In the genomic region with DNA sequence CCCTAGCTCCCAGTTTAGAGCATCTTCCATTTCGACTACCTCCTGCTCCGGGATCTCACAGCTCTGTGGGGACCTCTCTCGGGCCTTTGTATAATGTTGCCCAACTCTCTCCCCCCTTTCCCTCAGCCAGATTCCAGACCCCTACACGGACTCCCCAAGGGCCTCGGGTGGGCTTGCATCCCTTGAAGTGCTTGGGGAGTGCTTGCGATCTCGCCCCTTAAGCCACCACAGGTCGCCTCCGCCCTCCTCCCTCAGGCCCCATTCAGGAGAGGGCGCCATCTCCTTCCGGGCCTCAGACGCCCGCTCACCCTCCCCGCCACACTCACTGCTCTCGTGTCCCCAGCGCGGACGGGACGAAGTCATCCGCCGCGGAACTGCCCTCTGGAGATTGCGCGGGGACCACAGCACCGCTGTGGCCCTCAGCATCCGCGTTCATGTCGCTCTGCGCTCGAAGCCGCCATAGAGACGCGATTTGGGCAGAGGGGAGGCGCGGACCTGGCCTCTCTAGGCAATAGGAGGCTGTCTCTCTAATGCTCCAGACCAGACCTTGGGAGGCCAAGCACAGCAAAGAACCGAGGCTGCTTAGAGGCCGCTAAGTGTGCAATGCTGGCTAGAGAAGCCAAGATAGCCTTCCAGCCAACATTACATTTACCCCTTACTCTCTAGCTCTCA, we compare ENCODE assay signal across 7 mouse cellular contexts. TPM values are rescaled to one million over a fixed set of nuclear protein-coding genes. Genes with fewer than 3 reads are reported as not detected.
DNase-seq lines count a peak whose midpoint lies in the region; ATAC-seq lines count a peak whose summit lies in the region.

TSS of gene Eef1akmt2 (minus strand) at position 501 of the 672 bp plus-strand sequence.

- peak within 1 kb of the TSS; percentile 97 for H3K9ac ChIP-seq in intestine, embryonic 16.5 days (ENCODE audit: low read depth, low read length)
- peak within 1 kb of the TSS; percentile 95 for H3K9ac ChIP-seq in midbrain, embryonic 11.5 days (ENCODE audit: low read length)

- peak within 1 kb of the TSS; percentile 62 for H3K4me2 ChIP-seq in intestine, embryonic 16.5 days (ENCODE audit: low read depth, low read length)
- H3K4me2 ChIP-seq in midbrain, embryonic 11.5 days: peak within 1 kb of the TSS; percentile 66

- peak; percentile 98 for ATAC-seq in intestine, embryonic 16.5 days
- ATAC-seq in midbrain, embryonic 11.5 days (ENCODE audit: low FRiP score): peak; percentile 97

- no peaks in the 10 kb centered on the region for H3K27me3 ChIP-seq in intestine, embryonic 16.5 days (replicated peaks; ENCODE audit: control insufficient read depth, insufficient read depth, low read length)
- H3K27me3 ChIP-seq in midbrain, embryonic 11.5 days (ENCODE audit: control insufficient read depth, insufficient read depth, low read length): no peaks in the 10 kb centered on the region

- no peaks in the 10 kb centered on the region for H3K9me3 ChIP-seq in intestine, embryonic 16.5 days (ENCODE audit: control insufficient read depth, low read length)
- H3K9me3 ChIP-seq in midbrain, embryonic 11.5 days (ENCODE audit: control insufficient read depth, low read length): no peaks in the 10 kb centered on the region

- WGBS in intestine, embryonic 16.5 days: 1% methylated on average over 37 of the region's 37 CpGs
- WGBS in midbrain, embryonic 11.5 days: under 1% methylated on average over 37 of the region's 37 CpGs

- H3K4me3 ChIP-seq in intestine, embryonic 16.5 days (ENCODE audit: low read length): peak within 1 kb of the TSS; percentile 86
- peak within 1 kb of the TSS; percentile 68 for H3K4me3 ChIP-seq in midbrain, embryonic 11.5 days (ENCODE audit: low read depth, low read length)

- peak; percentile 69 to 70 for DNase-seq in adrenal gland, adult 18-20 months (ENCODE audit: low spot score in 2 of 2)
- peak; percentile 93 for DNase-seq in embryo, embryonic 11 days
- DNase-seq in gastrocnemius, postnatal 36 days: peak; percentile 70 to 79
- peak; percentile 85 to 87 for DNase-seq in left cerebral cortex, postnatal 36 days (ENCODE audit: low spot score in 2 of 2)
- DNase-seq in midbrain, embryonic 11.5 days (ENCODE audit: low spot score, missing footprints): peak; percentile 98
- DNase-seq in skeletal muscle tissue, adult 2 months (ENCODE audit: low read depth, low spot score): peak; percentile 76

- H3K4me1 ChIP-seq in intestine, embryonic 16.5 days (ENCODE audit: control insufficient read depth, insufficient read depth, low read length): 0 out of 2 replicates have a peak, but pooled peaks cover 6% of the 10 kb centered on the region
- H3K4me1 ChIP-seq in midbrain, embryonic 11.5 days (ENCODE audit: control insufficient read depth, insufficient read depth, low read length): peaks cover 6% of the 10 kb centered on the region

- H3K36me3 ChIP-seq in intestine, embryonic 16.5 days (ENCODE audit: control insufficient read depth, insufficient read depth, low read length): no peaks in the 10 kb centered on the region
- H3K36me3 ChIP-seq in midbrain, embryonic 11.5 days (ENCODE audit: control insufficient read depth, insufficient read depth, low read length): no peaks in the 10 kb centered on the region; the same call in 1 of the 2 replicates

- H3K27ac ChIP-seq in intestine, embryonic 16.5 days (ENCODE audit: low read length): peak within 1 kb of the TSS; percentile 97
- peak within 1 kb of the TSS; percentile 98 for H3K27ac ChIP-seq in midbrain, embryonic 11.5 days (ENCODE audit: low read depth, low read length)

- intact Hi-C loops in gastrocnemius, postnatal 36 days (cut with DNase I): loop anchor here (1.0 to 5.0 kb wide), 2 partner anchors 35 to 196 kb away; no protein-coding TSS in a partner anchor
- intact Hi-C loops in left cerebral cortex, postnatal 36 days (cut with DNase I): loop anchor here (5.0 kb wide), 1 partner anchor 40 kb away; the partner anchor contains the start of gene Fam53b

RNA-seq across cellular contexts. Expression of gene Eef1akmt2, which starts in this region (rescaled TPM):
- 10 to 100 TPM; 25.0 to 27.7 TPM for total RNA-seq in adrenal gland, adult 18-20 months (2021)
- total RNA-seq in gastrocnemius, postnatal 36 days (2021): 1 to 10 TPM; 5.0 to 6.8 TPM
- 47.6 and 52.1 TPM in 2 replicates for polyA plus RNA-seq in intestine, embryonic 16.5 days (2015; fragmentation: Nextera tagmentation; extraction: Ambion mirVana)
- 10 to 100 TPM; 32.5 to 37.2 TPM for total RNA-seq in left cerebral cortex, postnatal 36 days (2021)
- 90.3 and 100.0 TPM in 2 replicates for polyA plus RNA-seq in midbrain, embryonic 11.5 days (2014; fragmentation: Nextera tagmentation; extraction: Ambion mirVana)

Comparison
In these comparisons a context has a peak if more than half of its experiments do, and no peak if none do; other contexts are left out.
1. Peak in every context shown above with its lines: DNase-seq, ATAC-seq, H3K4me3 ChIP-seq and H3K27ac ChIP-seq.